Mouse (Mus musculus): ENCODE measurements around the gene Plk3. TPM values are rescaled to one million over a fixed set of nuclear protein-coding genes. Genes with fewer than 3 reads are reported as not detected.

Plk3 gene
- total RNA-seq, 2 experiments from 2014 or later: 1.2 to 2.4 TPM

DNA sequence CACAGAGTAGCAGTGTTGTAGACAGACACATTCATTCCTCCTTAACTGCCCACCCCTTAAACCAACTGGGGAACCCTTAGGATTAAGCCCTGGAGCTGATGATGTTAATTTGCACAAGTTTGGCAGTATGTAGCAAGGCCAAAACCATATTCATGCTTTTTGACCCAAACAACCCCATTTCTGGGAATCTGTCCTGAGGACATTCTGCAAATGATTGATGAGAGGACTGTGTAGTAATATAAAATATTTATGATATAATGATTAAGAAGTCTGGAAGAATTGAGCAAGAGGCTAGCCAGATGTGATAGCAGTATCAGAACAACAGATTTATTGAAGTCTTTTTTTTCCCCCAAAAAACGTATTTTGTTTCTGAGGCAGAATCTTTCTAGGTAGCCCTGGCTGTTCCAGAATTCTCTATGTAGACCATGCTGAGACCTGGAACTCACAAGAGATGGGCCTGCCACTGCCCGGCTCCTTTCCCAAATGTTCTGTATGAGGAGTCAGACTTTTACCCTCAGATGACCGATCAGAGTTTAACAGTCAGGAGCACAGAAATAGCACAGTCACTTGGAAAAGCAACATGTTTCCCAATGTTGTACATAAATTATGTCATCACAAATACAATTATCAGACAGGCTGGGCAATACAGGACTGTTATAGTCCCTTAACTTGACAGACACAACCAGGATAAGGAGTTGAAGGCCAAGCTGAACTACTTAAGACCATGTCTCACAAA is 39.0 kb downstream of the Plk3 start:
- intact Hi-C loops (cut with DNase I): no loop called here
- DNase-seq: no peak

- intact Hi-C loops (cut with DNase I): no loop called here
- no peak for DNase-seq
Measured at GRCm38 (mm10) chr4:117090586-117090985, 43.2 kb downstream of the Plk3 start.

- DNase-seq: no peak
- intact Hi-C loops (cut with DNase I): no loop called here
Measured at GRCm38 (mm10) chr4:117087948-117088640, 45.7 kb downstream of the Plk3 start.

Small RNAs within 50 kb of the gene (microRNA-seq; reads per million reads assigned to microRNA genes)
- 0 reads per million in 2 experiments for gene Gm22398 (ENCODE audit: borderline number of aligned reads in 2 of 2)

Other genes starting within 250 kb of the Plk3 start
- 100 to 1,000 TPM; 100 to 101 TPM for gene Urod, start 139.6 kb downstream of the Plk3 start, total RNA-seq (2021)
- gene Hectd3, start 138.6 kb downstream of the Plk3 start, total RNA-seq (2021): 10 to 100 TPM; 17.3 to 17.4 TPM
- gene Eif2b3, start 114.6 kb downstream of the Plk3 start, total RNA-seq (2021): 10 to 100 TPM; 15.5 to 18.9 TPM
- 1 to 10 TPM; 1.3 to 2.3 TPM for gene Ptch2, start 37.9 kb downstream of the Plk3 start, total RNA-seq (2021)
- gene Btbd19, start 8.2 kb downstream of the Plk3 start, total RNA-seq (2021): 1 to 10 TPM; 1.8 to 2.4 TPM
- gene Tctex1d4, start 7.2 kb downstream of the Plk3 start, total RNA-seq (2021): not detected
- 100 to 1,000 TPM; 550 to 602 TPM for gene Rps8, start 22.3 kb upstream of the Plk3 start, total RNA-seq (2021)
- under 1 TPM; 0.33 to 0.60 TPM for gene Kif2c, start 48.7 kb upstream of the Plk3 start, total RNA-seq (2021)
- gene Tmem53, start 118.0 kb upstream of the Plk3 start, total RNA-seq (2021): 10 to 100 TPM; 26.5 to 28.5 TPM
- not detected for gene Armh1, start 118.2 kb upstream of the Plk3 start, total RNA-seq (2021)

Data from heart, postnatal 36 days (tissue).